Comparison of ENCODE assay signal across 8 mouse cellular contexts in genomic region chr11:119041750-119042465, GRCm38 (mm10). TPM values are rescaled to one million over a fixed set of nuclear protein-coding genes. Genes with fewer than 3 reads are reported as not detected.
A peak's percentile ranks its signal among the peaks of the same experiment; 100 is the strongest.
DNase-seq lines count a peak whose midpoint lies in the region; ATAC-seq and TF ChIP-seq lines count a peak whose summit lies in the region.

No protein-coding gene starts in this region.

- no peak for TF ChIP-seq EP300 in stomach, postnatal 0 days (optimal IDR thresholded peaks at IDR 0.05)

- TF ChIP-seq POLR2A in limb, embryonic 14.5 days (IDR thresholded peaks at IDR 0.05; ENCODE audit: borderline replicate concordance, extremely low read depth, insufficient read depth, insufficient read length): no peak

- WGBS in limb, embryonic 14.5 days: 2% methylated on average over 30 of the region's 31 CpGs
- WGBS in stomach, postnatal 0 days: 2% methylated on average over 29 of the region's 31 CpGs

- peak overlapping the region; percentile 100 for H3K4me2 ChIP-seq in limb, embryonic 14.5 days (replicated peaks; ENCODE audit: low read depth, low read length, severe bottlenecking)
- H3K4me2 ChIP-seq in stomach, postnatal 0 days (replicated peaks; ENCODE audit: low read depth): peak overlapping the region; percentile 99

- H3K9ac ChIP-seq in limb, embryonic 14.5 days (ENCODE audit: low read depth, low read length, severe bottlenecking): peak overlapping the region; percentile 55
- no peak overlapping the region; the same call in 1 of the 2 replicates for H3K9ac ChIP-seq in stomach, postnatal 0 days (ENCODE audit: low read length)

- peak; percentile 65 for DNase-seq in embryo, embryonic 10.5 days (ENCODE audit: low spot score)
- no peak for DNase-seq in embryo, embryonic 10 days (ENCODE audit: low spot score)
- DNase-seq in thymus, postnatal 4 days: peak; percentile 47
- DNase-seq in thymus, postnatal 36 days: no peak
- no peak for DNase-seq in limb, embryonic 14.5 days (ENCODE audit: low spot score)
- no peak for DNase-seq in stomach, postnatal 0 days (ENCODE audit: low spot score)
- no peak for DNase-seq in urinary bladder, postnatal 36 days (ENCODE audit: low spot score in 2 of 2)

- H3K4me3 ChIP-seq in limb, embryonic 14.5 days (replicated peaks; ENCODE audit: low read length): peak overlapping the region; percentile 77
- peak overlapping the region; percentile 63 for H3K4me3 ChIP-seq in stomach, postnatal 0 days (ENCODE audit: low read depth, low read length)

- H3K4me1 ChIP-seq in limb, embryonic 14.5 days (ENCODE audit: control insufficient read depth, insufficient read depth, low read length): peaks cover 69% of the 10 kb centered on the region
- peaks cover 4% of the 10 kb centered on the region for H3K4me1 ChIP-seq in stomach, postnatal 0 days (replicated peaks; ENCODE audit: control insufficient read depth, insufficient read depth)

- H3K27ac ChIP-seq in limb, embryonic 14.5 days (replicated peaks; ENCODE audit: low read depth, low read length): peak overlapping the region; percentile 76
- no peak overlapping the region for H3K27ac ChIP-seq in stomach, postnatal 0 days (replicated peaks)

- peaks cover 9% of the 10 kb centered on the region for H3K36me3 ChIP-seq in limb, embryonic 14.5 days (ENCODE audit: control insufficient read depth, insufficient read depth, low read length)
- 0 out of 2 replicates have a peak, but pooled peaks cover 2% of the 10 kb centered on the region for H3K36me3 ChIP-seq in stomach, postnatal 0 days (ENCODE audit: control insufficient read depth, insufficient read depth, low read length)

- ATAC-seq in limb, embryonic 14.5 days (ENCODE audit: low FRiP score, low read depth): no peak
- no peak; the same call in 1 of the 2 replicates for ATAC-seq in stomach, postnatal 0 days (ENCODE audit: low FRiP score, low TSS enrichment)
- no peak for ATAC-seq in granulocyte monocyte progenitor cell, adult 5-6 weeks (replicated peaks; ENCODE audit: poor library complexity, severe bottlenecking)

- TF ChIP-seq CTCF in stomach, postnatal 0 days (IDR thresholded peaks at IDR 0.05; ENCODE audit: low read depth): no peak

- peaks cover 54% of the 10 kb centered on the region for H3K27me3 ChIP-seq in limb, embryonic 14.5 days (ENCODE audit: control insufficient read depth, insufficient read depth, low read length)
- H3K27me3 ChIP-seq in stomach, postnatal 0 days (ENCODE audit: control insufficient read depth, insufficient read depth, low read length): peaks cover 30% of the 10 kb centered on the region; the same call in 1 of the 2 replicates

- H3K9me3 ChIP-seq in limb, embryonic 14.5 days (ENCODE audit: control insufficient read depth, low read length): no peaks in the 10 kb centered on the region
- no peaks in the 10 kb centered on the region for H3K9me3 ChIP-seq in stomach, postnatal 0 days (ENCODE audit: control insufficient read depth, low read length)

RNA-seq across cellular contexts. Expression of gene Cbx8, which starts 1.1 kb away (rescaled TPM):
- polyA plus RNA-seq in limb, embryonic 14.5 days (2012; rRNA removed): 6.9 and 7.2 TPM in 2 replicates
- 10.1 and 12.6 TPM in 2 replicates for polyA plus RNA-seq in limb, embryonic 14.5 days (2014; fragmentation: Nextera tagmentation; extraction: Ambion mirVana)
- 4.6 and 5.1 TPM in 2 replicates for polyA plus RNA-seq in stomach, postnatal 0 days (2015; fragmentation: Nextera tagmentation; extraction: Ambion mirVana)
- total RNA-seq in granulocyte monocyte progenitor cell, adult 5-6 weeks (2014; fragmentation: Nextera tagmentation): 3.6 TPM in 2 replicates
- 1.5 and 3.2 TPM in 2 replicates for total RNA-seq in granulocyte monocyte progenitor cell, adult 5-6 weeks (2017)

RNA-seq across cellular contexts. Expression of gene Cbx2, which starts 19.1 kb away (rescaled TPM):
- polyA plus RNA-seq in limb, embryonic 14.5 days (2012; rRNA removed): 35.7 and 40.4 TPM in 2 replicates
- polyA plus RNA-seq in limb, embryonic 14.5 days (2014; fragmentation: Nextera tagmentation; extraction: Ambion mirVana): 29.1 and 35.5 TPM in 2 replicates
- polyA plus RNA-seq in stomach, postnatal 0 days (2015; fragmentation: Nextera tagmentation; extraction: Ambion mirVana): 5.1 and 5.3 TPM in 2 replicates
- 0.88 and 5.0 TPM in 2 replicates for total RNA-seq in granulocyte monocyte progenitor cell, adult 5-6 weeks (2014; fragmentation: Nextera tagmentation)
- total RNA-seq in granulocyte monocyte progenitor cell, adult 5-6 weeks (2017): 2.1 and 2.6 TPM in 2 replicates

RNA-seq across cellular contexts. Expression of gene Cbx4, which starts 44.1 kb away (rescaled TPM):
- polyA plus RNA-seq in limb, embryonic 14.5 days (2012; rRNA removed): 23.1 and 24.3 TPM in 2 replicates
- 10.9 and 11.4 TPM in 2 replicates for polyA plus RNA-seq in limb, embryonic 14.5 days (2014; fragmentation: Nextera tagmentation; extraction: Ambion mirVana)
- polyA plus RNA-seq in stomach, postnatal 0 days (2015; fragmentation: Nextera tagmentation; extraction: Ambion mirVana): 9.6 and 11.2 TPM in 2 replicates
- total RNA-seq in granulocyte monocyte progenitor cell, adult 5-6 weeks (2014; fragmentation: Nextera tagmentation): 15.8 and 18.8 TPM in 2 replicates
- total RNA-seq in granulocyte monocyte progenitor cell, adult 5-6 weeks (2017): 27.4 and 38.2 TPM in 2 replicates

RNA-seq across cellular contexts. Expression of gene Enpp7, which starts 53.9 kb away (rescaled TPM):
- 0.05 and 0.08 TPM in 2 replicates for polyA plus RNA-seq in limb, embryonic 14.5 days (2012; rRNA removed)
- not detected in 2 replicates for polyA plus RNA-seq in limb, embryonic 14.5 days (2014; fragmentation: Nextera tagmentation; extraction: Ambion mirVana)
- not detected in 2 replicates for polyA plus RNA-seq in stomach, postnatal 0 days (2015; fragmentation: Nextera tagmentation; extraction: Ambion mirVana)
- total RNA-seq in granulocyte monocyte progenitor cell, adult 5-6 weeks (2014; fragmentation: Nextera tagmentation): not detected in 2 replicates
- not detected in 2 replicates for total RNA-seq in granulocyte monocyte progenitor cell, adult 5-6 weeks (2017)

Comparison
In these comparisons a context has a peak if more than half of its experiments do, and no peak if none do; other contexts are left out.
1. DNase-seq: peak in embryo, embryonic 10.5 days (single experiment) and thymus, postnatal 4 days (single experiment); none in embryo, embryonic 10 days (single experiment), thymus, postnatal 36 days (0 of 2), limb, embryonic 14.5 days (single experiment), stomach, postnatal 0 days (single experiment) and urinary bladder, postnatal 36 days (0 of 2).